Mouse (Mus musculus): ENCODE results near the gene Pde5a. TPM values are rescaled to one million over a fixed set of nuclear protein-coding genes. Genes with fewer than 3 reads are reported as not detected.
A peak's percentile ranks its signal among the peaks of the same experiment; 100 is the strongest.

The Pde5a gene
- total RNA-seq (2021) (1 to 10 TPM; 4.4 to 4.9 TPM), polyA plus RNA-seq (2012; rRNA removed) (1.5 and 2.3 TPM in 2 replicates)
- long read RNA-seq, partial matches to known transcripts, result 0 of 1 reads
- long read RNA-seq, other reads (novel, unspliced or antisense), result 1 of 1 reads

GRCm38 (mm10) chr3:122728852-122729600 lies at the start of gene Pde5a:
Pde5a (plus strand) TSS chr3:122728947.
- intact Hi-C loops (cut with DNase I), result loop anchor here (5.0 kb wide), 1 partner anchor 82 kb away; no protein-coding TSS in a partner anchor

GRCm38 (mm10) chr3:122680851-122681250 lies 47.9 kb upstream of the Pde5a start:
- Histone ChIP-seq H3K4me3 (no peak overlapping the region), H3K27me3 (ENCODE audit: control insufficient read depth, insufficient read depth, low read length) (no peaks in the 10 kb centered on the region), H3K27ac (no peak overlapping the region), H3K79me2 (replicated peaks; ENCODE audit: control insufficient read depth, insufficient read depth, low read length) (no peaks in the 10 kb centered on the region), H3K4me1 (ENCODE audit: control insufficient read depth, insufficient read depth, low read length) (no peaks in the 10 kb centered on the region), H3K9ac (ENCODE audit: low read depth, low read length) (no peak overlapping the region), H3K36me3 (ENCODE audit: control insufficient read depth, insufficient read depth, low read length) (no peaks in the 10 kb centered on the region)
- DNase-seq, result no peak
- TF ChIP-seq CTCF (IDR thresholded peaks at IDR 0.05) (no peak), EP300 (IDR thresholded peaks at IDR 0.05; ENCODE audit: insufficient read depth, low read depth, low read length) (no peak), POLR2A (IDR thresholded peaks at IDR 0.05; ENCODE audit: insufficient read depth, low read depth, low read length) (no peak)
- 89% methylated on average over 3 of the region's 3 CpGs for WGBS
- intact Hi-C loops (cut with DNase I), result no loop called here

More at GRCm38 (mm10) chr3:122728852-122729600, at the start of gene Pde5a:
- peak; percentile 81 to 82 for DNase-seq
- 1% methylated on average over 49 of the region's 49 CpGs for WGBS
- Histone ChIP-seq H3K79me2 (replicated peaks; ENCODE audit: control insufficient read depth, insufficient read depth, low read length) (no peaks in the 10 kb centered on the region), H3K4me1 (ENCODE audit: control insufficient read depth, insufficient read depth, low read length) (no peaks in the 10 kb centered on the region), H3K36me3 (ENCODE audit: control insufficient read depth, insufficient read depth, low read length) (no peaks in the 10 kb centered on the region), H3K27ac (peak within 1 kb of the TSS; percentile 76), H3K4me3 (peak within 1 kb of the TSS; percentile 89), H3K9ac (ENCODE audit: low read depth, low read length) (peak within 1 kb of the TSS; percentile 82), H3K27me3 (ENCODE audit: control insufficient read depth, insufficient read depth, low read length) (no peaks in the 10 kb centered on the region)
- TF ChIP-seq CTCF (IDR thresholded peaks at IDR 0.05) (peak; percentile 85), POLR2A (IDR thresholded peaks at IDR 0.05; ENCODE audit: insufficient read depth, low read depth, low read length) (no peak), EP300 (IDR thresholded peaks at IDR 0.05; ENCODE audit: insufficient read depth, low read depth, low read length) (0 out of 2 replicates have a peak, but pooled peaks have one; percentile 11)

GRCm38 (mm10) chr3:122682352-122682751 lies 46.4 kb upstream of the Pde5a start:
- 75% methylated on average over 4 of the region's 4 CpGs for WGBS

DNA sequence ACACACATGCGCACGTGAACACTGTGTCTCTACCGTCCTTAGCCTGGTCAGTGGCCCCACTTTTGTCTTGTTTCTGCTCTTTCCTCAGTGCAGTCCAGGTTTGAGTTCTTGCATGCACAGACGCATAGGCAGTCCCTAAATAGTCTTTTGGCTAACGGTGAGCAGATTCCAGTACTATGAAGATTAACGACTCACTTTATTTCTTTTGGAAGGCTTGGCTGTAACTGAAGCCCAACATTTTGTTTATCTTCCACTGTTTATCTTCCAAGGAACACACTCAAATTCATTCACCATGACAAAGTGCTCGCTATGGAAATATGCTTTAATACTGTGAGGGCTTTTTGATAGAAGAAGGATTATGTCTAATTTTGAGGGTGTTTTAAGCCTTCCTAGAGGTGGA lies 43.9 kb upstream of the Pde5a start:
- no peak overlapping the region for H3K9ac ChIP-seq (ENCODE audit: low read depth, low read length)
- DNase-seq, result no peak
- no peaks in the 10 kb centered on the region for H3K27me3 ChIP-seq (ENCODE audit: control insufficient read depth, insufficient read depth, low read length)
- intact Hi-C loops (cut with DNase I), result no loop called here
- TF ChIP-seq EP300 (IDR thresholded peaks at IDR 0.05; ENCODE audit: insufficient read depth, low read depth, low read length) (no peak), CTCF (IDR thresholded peaks at IDR 0.05) (no peak), POLR2A (IDR thresholded peaks at IDR 0.05; ENCODE audit: insufficient read depth, low read depth, low read length) (no peak)
- WGBS, result 49% methylated on average over 7 of the region's 7 CpGs
- no peak overlapping the region for H3K27ac ChIP-seq
- H3K4me1 ChIP-seq (ENCODE audit: control insufficient read depth, insufficient read depth, low read length), result no peaks in the 10 kb centered on the region
- no peaks in the 10 kb centered on the region for H3K36me3 ChIP-seq (ENCODE audit: control insufficient read depth, insufficient read depth, low read length)
- no peak overlapping the region for H3K4me3 ChIP-seq
- H3K79me2 ChIP-seq (replicated peaks; ENCODE audit: control insufficient read depth, insufficient read depth, low read length), result no peaks in the 10 kb centered on the region

More at GRCm38 (mm10) chr3:122682352-122682751, 46.4 kb upstream of the Pde5a start:
- H3K36me3 ChIP-seq (ENCODE audit: control insufficient read depth, insufficient read depth, low read length), result no peaks in the 10 kb centered on the region
- no peak overlapping the region for H3K27ac ChIP-seq
- H3K9ac ChIP-seq (ENCODE audit: low read depth, low read length), result no peak overlapping the region
- intact Hi-C loops (cut with DNase I), result no loop called here
- no peaks in the 10 kb centered on the region for H3K27me3 ChIP-seq (ENCODE audit: control insufficient read depth, insufficient read depth, low read length)
- H3K4me1 ChIP-seq (ENCODE audit: control insufficient read depth, insufficient read depth, low read length), result no peaks in the 10 kb centered on the region
- no peak for DNase-seq
- H3K79me2 ChIP-seq (replicated peaks; ENCODE audit: control insufficient read depth, insufficient read depth, low read length), result no peaks in the 10 kb centered on the region
- TF ChIP-seq POLR2A (IDR thresholded peaks at IDR 0.05; ENCODE audit: insufficient read depth, low read depth, low read length), result no peak
- TF ChIP-seq EP300 (IDR thresholded peaks at IDR 0.05; ENCODE audit: insufficient read depth, low read depth, low read length), result no peak
- TF ChIP-seq CTCF (IDR thresholded peaks at IDR 0.05), result no peak
- H3K4me3 ChIP-seq, result no peak overlapping the region

DNA sequence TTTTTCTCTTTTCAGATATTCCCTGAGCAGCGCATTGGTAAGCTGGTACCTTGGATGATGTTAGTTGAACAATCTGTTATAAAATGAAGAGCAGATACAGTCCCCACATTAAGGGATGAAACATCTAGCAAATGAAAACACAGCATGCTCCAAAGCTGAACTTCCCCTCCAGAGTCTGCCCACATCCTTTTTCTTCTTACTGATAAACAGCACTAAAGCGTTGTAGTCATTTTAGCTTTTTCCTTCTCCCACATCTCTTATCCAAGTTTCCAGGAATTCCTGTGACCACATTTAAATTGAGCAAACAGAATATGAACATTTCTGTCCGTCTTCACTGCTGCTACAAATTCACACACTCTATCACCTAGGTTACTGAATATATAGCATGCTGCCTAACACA lies 35.7 kb upstream of the Pde5a start:
- Histone ChIP-seq H3K27me3 (ENCODE audit: control insufficient read depth, insufficient read depth, low read length) (no peaks in the 10 kb centered on the region), H3K27ac (no peak overlapping the region), H3K4me1 (ENCODE audit: control insufficient read depth, insufficient read depth, low read length) (no peaks in the 10 kb centered on the region), H3K36me3 (ENCODE audit: control insufficient read depth, insufficient read depth, low read length) (no peaks in the 10 kb centered on the region), H3K4me3 (no peak overlapping the region), H3K9ac (ENCODE audit: low read depth, low read length) (no peak overlapping the region), H3K79me2 (replicated peaks; ENCODE audit: control insufficient read depth, insufficient read depth, low read length) (no peaks in the 10 kb centered on the region)
- TF ChIP-seq CTCF (IDR thresholded peaks at IDR 0.05), result no peak
- no peak for TF ChIP-seq EP300 (IDR thresholded peaks at IDR 0.05; ENCODE audit: insufficient read depth, low read depth, low read length)
- TF ChIP-seq POLR2A (IDR thresholded peaks at IDR 0.05; ENCODE audit: insufficient read depth, low read depth, low read length), result no peak
- intact Hi-C loops (cut with DNase I), result no loop called here
- DNase-seq, result no peak
- 54% methylated on average over 3 of the region's 3 CpGs for WGBS

DNA sequence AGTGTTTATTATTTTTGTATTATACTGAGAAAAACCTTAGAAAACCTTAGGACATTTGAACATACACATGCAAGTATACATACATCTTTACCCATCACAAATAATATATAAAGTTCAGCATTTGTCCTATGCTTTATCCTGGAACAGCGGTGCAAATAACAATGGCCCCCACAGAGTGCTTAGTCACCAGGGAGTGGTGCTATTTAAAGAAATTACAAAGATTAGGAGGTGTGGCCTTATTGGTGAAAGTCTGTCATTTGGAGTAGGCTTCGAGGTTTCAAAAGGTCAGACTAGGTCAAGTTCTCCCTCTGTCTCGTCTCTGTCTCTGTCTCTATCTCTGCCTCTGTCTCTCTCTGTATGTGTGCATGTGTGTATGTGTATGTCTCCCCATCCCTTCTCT lies 32.9 kb upstream of the Pde5a start:
- Histone ChIP-seq H3K9ac (ENCODE audit: low read depth, low read length) (no peak overlapping the region), H3K27me3 (ENCODE audit: control insufficient read depth, insufficient read depth, low read length) (no peaks in the 10 kb centered on the region), H3K27ac (no peak overlapping the region), H3K79me2 (replicated peaks; ENCODE audit: control insufficient read depth, insufficient read depth, low read length) (no peaks in the 10 kb centered on the region), H3K4me3 (no peak overlapping the region), H3K36me3 (ENCODE audit: control insufficient read depth, insufficient read depth, low read length) (no peaks in the 10 kb centered on the region), H3K4me1 (ENCODE audit: control insufficient read depth, insufficient read depth, low read length) (no peaks in the 10 kb centered on the region)
- DNase-seq, result no peak
- intact Hi-C loops (cut with DNase I), result no loop called here
- no peak for TF ChIP-seq POLR2A (IDR thresholded peaks at IDR 0.05; ENCODE audit: insufficient read depth, low read depth, low read length)
- no peak for TF ChIP-seq CTCF (IDR thresholded peaks at IDR 0.05)
- no peak for TF ChIP-seq EP300 (IDR thresholded peaks at IDR 0.05; ENCODE audit: insufficient read depth, low read depth, low read length)
- WGBS, result 27% methylated on average over 3 of the region's 3 CpGs

Measured in heart, adult 2 months (tissue).